Mouse (Mus musculus): ENCODE results near the gene Nmt1.
A peak's percentile ranks its signal among the peaks of the same experiment; 100 is the strongest.

Gene Nmt1

GRCm38 (mm10) chr11:103078131-103078530, 50.1 kb downstream of the Nmt1 start:
- no peak for DNase-seq (ENCODE audit: low read depth)

DNA sequence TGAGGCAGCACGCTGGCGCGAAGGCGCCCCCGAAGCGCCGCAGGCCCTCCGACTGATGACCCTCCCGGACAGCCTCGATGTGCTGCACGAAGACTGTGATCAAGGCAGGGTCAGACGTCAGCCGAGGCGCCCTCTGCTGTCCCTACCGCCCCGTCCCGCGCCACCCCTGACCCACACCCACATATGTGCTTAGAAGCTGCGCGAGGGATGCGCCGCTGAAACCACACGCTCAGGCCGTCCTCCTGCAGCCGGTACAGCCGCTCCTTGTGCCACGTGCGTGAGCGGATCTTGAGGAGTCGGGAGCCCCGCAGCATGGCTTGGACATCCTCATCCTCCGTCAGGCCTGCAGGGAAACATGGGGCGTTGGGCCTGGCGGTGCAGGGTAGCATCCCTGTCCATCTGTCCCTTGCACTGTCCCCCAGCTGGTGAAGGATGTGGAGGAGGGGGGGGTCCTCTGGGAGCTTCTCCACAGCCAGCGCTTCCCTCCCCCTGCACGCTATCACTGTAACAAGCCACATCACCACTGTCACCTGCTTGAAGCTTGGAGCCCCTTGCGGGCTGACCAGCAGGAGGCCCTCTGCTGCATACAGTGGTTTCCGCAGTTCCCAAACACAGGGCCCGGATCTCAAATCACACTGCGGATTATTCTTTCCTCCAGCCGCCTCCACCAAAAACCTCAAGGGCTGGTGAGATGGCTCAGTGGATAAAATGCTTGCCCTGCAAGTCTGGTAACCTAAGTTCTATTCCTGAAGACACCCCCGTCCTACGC, 52.5 kb downstream of the Nmt1 start:
- DNase-seq (ENCODE audit: low read depth), result no peak

- no peak for DNase-seq (ENCODE audit: low read depth)
Observed at GRCm38 (mm10) chr11:103081631-103082030, 53.6 kb downstream of the Nmt1 start.

DNA sequence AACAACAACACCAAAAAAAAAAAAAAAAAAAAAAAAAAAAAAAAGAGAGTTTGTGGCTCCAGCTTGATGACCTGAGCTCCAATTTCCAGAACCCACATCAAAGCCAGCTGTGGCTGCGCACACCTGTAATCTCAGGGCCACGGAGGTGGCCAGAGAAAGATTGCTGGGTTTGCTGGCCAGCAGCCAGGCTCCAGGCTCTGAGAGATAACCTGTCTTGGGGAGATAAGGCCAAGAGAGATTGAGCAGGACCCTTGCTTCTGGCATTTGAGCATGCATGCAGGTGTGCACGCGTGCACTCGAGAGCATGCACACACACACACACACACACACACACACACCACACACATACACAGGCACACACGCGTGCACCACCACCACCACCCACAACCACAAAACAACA, 65.3 kb downstream of the Nmt1 start:
- DNase-seq (ENCODE audit: low read depth), result no peak

- no peak for DNase-seq (ENCODE audit: low read depth)
Observed at GRCm38 (mm10) chr11:103093862-103094833, 66.2 kb downstream of the Nmt1 start.

GRCm38 (mm10) chr11:103095107-103095670, 67.2 kb downstream of the Nmt1 start:
- no peak for DNase-seq (ENCODE audit: low read depth)

DNA sequence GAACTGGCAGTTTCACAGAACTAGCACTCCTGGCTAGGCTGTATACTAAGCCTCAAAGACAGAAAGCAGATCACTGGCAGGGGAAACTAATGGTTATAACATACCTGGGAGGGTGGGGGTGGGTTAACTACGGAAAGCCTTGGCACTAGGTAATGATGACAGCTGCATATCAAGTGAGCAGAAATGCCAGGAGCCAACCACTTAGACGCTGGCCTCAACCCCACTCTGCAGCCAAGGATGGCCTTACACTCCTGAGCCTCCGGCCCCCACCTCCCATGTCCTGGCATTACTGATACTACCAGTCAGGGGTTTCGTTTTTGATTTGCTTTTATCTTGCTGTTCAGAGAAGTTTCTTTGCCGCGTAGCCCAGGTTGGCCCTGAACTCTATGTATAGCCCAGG, 67.8 kb downstream of the Nmt1 start:
- no peak for DNase-seq (ENCODE audit: low read depth)

- DNase-seq (ENCODE audit: low read depth), result no peak
Observed at GRCm38 (mm10) chr11:103096979-103097894, 69.2 kb downstream of the Nmt1 start.

- no peak for DNase-seq (ENCODE audit: low read depth)
Observed at GRCm38 (mm10) chr11:103098531-103099190, 70.7 kb downstream of the Nmt1 start.

GRCm38 (mm10) chr11:103099352-103099940, 71.5 kb downstream of the Nmt1 start:
- no peak for DNase-seq (ENCODE audit: low read depth)

- no peak for DNase-seq (ENCODE audit: low read depth)
Observed at GRCm38 (mm10) chr11:103100361-103100760, 72.4 kb downstream of the Nmt1 start.

GRCm38 (mm10) chr11:103101481-103101865, 73.5 kb downstream of the Nmt1 start, which contains the start of the genes Plcd3 and Acbd4:
Gene Plcd3, minus strand, starts transcription at chr11:103101658.
Gene Acbd4, plus strand, starts transcription at chr11:103101682.
- DNase-seq (ENCODE audit: low read depth), result peak; percentile 53

- peak; percentile 64 for DNase-seq (ENCODE audit: low read depth)
Observed at GRCm38 (mm10) chr11:103101866-103102501, 74.0 kb downstream of the Nmt1 start.

DNA sequence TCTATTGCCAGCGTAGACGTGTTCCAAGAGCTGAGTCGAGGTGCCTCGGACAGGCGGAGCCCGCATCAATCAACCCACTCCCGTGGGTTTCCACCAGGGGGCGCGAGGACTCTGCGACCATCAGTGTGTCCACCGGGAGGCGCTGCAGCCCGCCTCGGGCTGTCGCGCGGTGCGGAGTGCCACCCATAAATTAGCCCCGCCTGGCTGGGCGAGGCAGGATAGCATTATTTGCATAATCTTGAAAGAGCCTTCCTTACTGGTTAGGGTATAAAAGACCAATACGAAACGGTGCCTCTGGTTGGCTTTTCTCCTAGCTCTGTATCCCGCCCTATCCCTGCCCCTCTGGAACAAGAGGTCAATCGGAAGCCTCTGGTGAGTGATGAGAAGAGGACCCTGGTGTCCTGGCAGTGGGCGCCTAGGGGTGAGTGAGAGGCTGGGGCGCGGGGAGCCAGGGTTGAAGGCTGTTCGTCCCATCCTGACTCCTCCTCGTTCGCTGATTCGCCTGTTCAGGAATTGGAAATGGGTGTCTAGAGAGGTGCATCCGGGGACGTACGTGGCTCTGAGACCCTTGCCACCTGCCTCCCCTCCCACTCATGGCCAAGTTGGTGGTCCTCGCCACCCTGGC, 74.8 kb downstream of the Nmt1 start:
- DNase-seq (ENCODE audit: low read depth), result peak; percentile 95

GRCm38 (mm10) chr11:103103621-103104020, 75.6 kb downstream of the Nmt1 start:
- no peak for DNase-seq (ENCODE audit: low read depth)

DNA sequence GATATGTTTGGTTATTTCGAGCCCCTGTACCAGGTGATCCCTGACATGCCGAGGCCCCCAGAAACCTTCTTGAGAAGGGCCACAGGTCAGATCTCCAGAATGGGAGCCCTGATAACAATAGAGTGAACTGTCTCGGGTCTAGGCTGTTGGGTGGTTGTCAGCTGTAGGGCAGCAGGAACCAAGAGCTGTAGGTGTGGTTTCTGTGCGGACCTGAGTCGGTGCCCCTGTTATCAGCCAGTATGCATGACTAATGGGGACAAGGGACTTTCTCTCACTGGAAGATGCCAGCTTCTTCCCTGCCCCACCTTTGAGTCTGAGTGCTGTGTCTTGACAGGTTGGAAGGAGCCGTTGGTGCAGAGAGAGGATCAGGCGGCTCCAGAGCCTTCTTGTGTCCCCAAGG, 76.5 kb downstream of the Nmt1 start:
- DNase-seq (ENCODE audit: low read depth), result peak; percentile 74

- DNase-seq (ENCODE audit: low read depth), result no peak
Observed at GRCm38 (mm10) chr11:103105180-103105725, 77.3 kb downstream of the Nmt1 start.

- DNase-seq (ENCODE audit: low read depth), result no peak
Observed at GRCm38 (mm10) chr11:103105810-103106209, 77.8 kb downstream of the Nmt1 start.

- no peak for DNase-seq (ENCODE audit: low read depth)
Observed at GRCm38 (mm10) chr11:103106386-103106785, 78.4 kb downstream of the Nmt1 start.
